ENCODE assay signal across 8 mouse cellular contexts in the genomic region with DNA sequence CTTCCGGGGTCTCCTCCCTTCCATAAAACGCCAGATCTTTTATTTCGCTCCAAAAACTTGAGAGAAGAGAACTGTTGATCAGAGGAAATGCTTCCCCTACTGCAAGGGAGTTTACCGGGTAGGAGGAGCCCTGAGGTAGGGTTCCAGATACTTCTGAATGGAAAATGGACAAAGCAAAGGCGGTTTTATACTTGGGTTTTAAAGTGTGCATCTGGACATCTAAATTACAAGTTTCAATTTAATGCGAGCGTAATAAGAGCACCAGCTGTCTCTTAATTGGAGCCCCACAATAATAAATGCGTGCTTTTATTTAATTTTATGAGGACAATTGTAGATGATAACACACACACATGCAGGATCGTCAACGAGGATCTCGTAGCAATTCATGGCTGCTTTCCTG. TPM values are rescaled to one million over a fixed set of nuclear protein-coding genes. Genes with fewer than 3 reads are reported as not detected.
DNase-seq lines count a peak whose midpoint lies in the region; ATAC-seq and TF ChIP-seq lines count a peak whose summit lies in the region.

A gene (minus strand): TSS at position 101 of the 400 bp plus-strand sequence.

- peak within 1 kb of the TSS; percentile 54 for H3K9ac ChIP-seq in neural tube, embryonic 11.5 days (ENCODE audit: low read length)
- H3K9ac ChIP-seq in limb, embryonic 14.5 days (ENCODE audit: low read depth, low read length, severe bottlenecking), result peak within 1 kb of the TSS; percentile 69
- H3K9ac ChIP-seq in stomach, embryonic 14.5 days (replicated peaks; ENCODE audit: low read depth, low read length), result peak within 1 kb of the TSS; percentile 30; the same call in 1 of the 2 replicates

- peak within 1 kb of the TSS; percentile 64 for H3K4me2 ChIP-seq in neural tube, embryonic 11.5 days (ENCODE audit: low read depth)
- peak within 1 kb of the TSS; percentile 50 for H3K4me2 ChIP-seq in limb, embryonic 14.5 days (replicated peaks; ENCODE audit: low read depth, low read length, severe bottlenecking)
- peak within 1 kb of the TSS; percentile 50 for H3K4me2 ChIP-seq in stomach, embryonic 14.5 days (replicated peaks; ENCODE audit: low read depth, low read length)

- DNase-seq in neural tube, embryonic 11.5 days (ENCODE audit: low spot score), result no peak
- no peak for DNase-seq in neural tube, embryonic 10.5 days (ENCODE audit: extremely low spot score, low spot score)
- DNase-seq in limb, embryonic 14.5 days (ENCODE audit: low spot score), result no peak
- DNase-seq in layer of hippocampus, postnatal 14 days (ENCODE audit: low spot score in 2 of 2), result no peak
- no peak for DNase-seq in adrenal gland, postnatal 25 days
- DNase-seq in natural killer cell, adult 2 months (ENCODE audit: low spot score in 2 of 2), result no peak

- H3K27me3 ChIP-seq in neural tube, embryonic 11.5 days (ENCODE audit: control insufficient read depth, insufficient read depth, low read length), result peaks cover 7% of the 10 kb centered on the region
- no peaks in the 10 kb centered on the region for H3K27me3 ChIP-seq in limb, embryonic 14.5 days (ENCODE audit: control insufficient read depth, insufficient read depth, low read length)
- H3K27me3 ChIP-seq in stomach, embryonic 14.5 days (ENCODE audit: control insufficient read depth, insufficient read depth, low read length), result no peaks in the 10 kb centered on the region

- H3K4me3 ChIP-seq in neural tube, embryonic 11.5 days (ENCODE audit: low read depth, low read length), result peak within 1 kb of the TSS; percentile 49
- peak within 1 kb of the TSS; percentile 55 for H3K4me3 ChIP-seq in limb, embryonic 14.5 days (replicated peaks; ENCODE audit: low read length)
- peak within 1 kb of the TSS; percentile 46 for H3K4me3 ChIP-seq in stomach, embryonic 14.5 days (ENCODE audit: low read depth, low read length)

- 42% methylated on average over 11 of the region's 11 CpGs for WGBS in neural tube, embryonic 11.5 days
- WGBS in limb, embryonic 14.5 days, result 33% methylated on average over 11 of the region's 11 CpGs
- 38% methylated on average over 11 of the region's 11 CpGs for WGBS in stomach, embryonic 14.5 days

- H3K4me1 ChIP-seq in neural tube, embryonic 11.5 days (ENCODE audit: control insufficient read depth, insufficient read depth, low read length), result no peaks in the 10 kb centered on the region
- no peaks in the 10 kb centered on the region for H3K4me1 ChIP-seq in limb, embryonic 14.5 days (ENCODE audit: control insufficient read depth, insufficient read depth, low read length)
- H3K4me1 ChIP-seq in stomach, embryonic 14.5 days (ENCODE audit: control insufficient read depth, insufficient read depth, low read length), result no peaks in the 10 kb centered on the region

- no peaks in the 10 kb centered on the region for H3K36me3 ChIP-seq in neural tube, embryonic 11.5 days (ENCODE audit: control insufficient read depth, insufficient read depth, low read length)
- H3K36me3 ChIP-seq in limb, embryonic 14.5 days (ENCODE audit: control insufficient read depth, insufficient read depth, low read length), result no peaks in the 10 kb centered on the region
- H3K36me3 ChIP-seq in stomach, embryonic 14.5 days (ENCODE audit: control insufficient read depth, insufficient read depth, low read length), result no peaks in the 10 kb centered on the region

- TF ChIP-seq POLR2A in limb, embryonic 14.5 days (IDR thresholded peaks at IDR 0.05; ENCODE audit: borderline replicate concordance, extremely low read depth, insufficient read depth, insufficient read length), result no peak

- no peak for ATAC-seq in neural tube, embryonic 11.5 days (ENCODE audit: insufficient read depth, low FRiP score, low TSS enrichment)
- ATAC-seq in erythroblast, adult 5-6 weeks (replicated peaks; ENCODE audit: low FRiP score, poor library complexity, severe bottlenecking), result no peak
- no peak for ATAC-seq in limb, embryonic 14.5 days (ENCODE audit: low FRiP score, low read depth)
- ATAC-seq in stomach, embryonic 14.5 days (ENCODE audit: insufficient number of reproducible peaks, insufficient read depth, low FRiP score, low read depth), result no peak

- no peak within 1 kb of the TSS for H3K27ac ChIP-seq in neural tube, embryonic 11.5 days (ENCODE audit: low read depth, low read length)
- H3K27ac ChIP-seq in limb, embryonic 14.5 days (replicated peaks; ENCODE audit: low read depth, low read length), result peak within 1 kb of the TSS; percentile 85
- H3K27ac ChIP-seq in stomach, embryonic 14.5 days (ENCODE audit: low read length), result peak within 1 kb of the TSS; percentile 86

- no peaks in the 10 kb centered on the region for H3K9me3 ChIP-seq in neural tube, embryonic 11.5 days (ENCODE audit: control insufficient read depth, low read length)
- no peaks in the 10 kb centered on the region for H3K9me3 ChIP-seq in limb, embryonic 14.5 days (ENCODE audit: control insufficient read depth, low read length)
- no peaks in the 10 kb centered on the region for H3K9me3 ChIP-seq in stomach, embryonic 14.5 days (ENCODE audit: control insufficient read depth, low read depth, low read length)

RNA-seq across cellular contexts. Expression of the gene that starts here (rescaled TPM):
- 4.8 and 5.6 TPM in 2 replicates for polyA plus RNA-seq in neural tube, embryonic 11.5 days (2014; fragmentation: Nextera tagmentation; extraction: Ambion mirVana)
- 24.6 and 33.9 TPM in 2 replicates for total RNA-seq in erythroblast, adult 5-6 weeks (2015; ENCODE audit: low replicate concordance)
- total RNA-seq in erythroblast, adult 5-6 weeks (2017; ENCODE audit: low replicate concordance), result 15.1 and 15.2 TPM in 2 replicates
- 10.7 and 12.9 TPM in 2 replicates for polyA plus RNA-seq in limb, embryonic 14.5 days (2012; rRNA removed)
- 15.7 and 19.1 TPM in 2 replicates for polyA plus RNA-seq in limb, embryonic 14.5 days (2014; fragmentation: Nextera tagmentation; extraction: Ambion mirVana)
- 13.6 and 14.7 TPM in 2 replicates for polyA plus RNA-seq in stomach, embryonic 14.5 days (2014; fragmentation: Nextera tagmentation; extraction: Ambion mirVana)
- total RNA-seq in layer of hippocampus, postnatal 14 days (2021), result under 1 TPM; 0.26 to 0.55 TPM
- total RNA-seq in adrenal gland, postnatal 25 days (2021), result 4.5 and 5.9 TPM in 2 replicates
